14 mouse cellular contexts compared by ENCODE assay signal in genomic region chr4:131488246-131488645, GRCm38 (mm10).
DNase-seq lines count a peak whose midpoint lies in the region; ATAC-seq lines count a peak whose summit lies in the region.
"Had no signal": no experiment of that assay in that cellular context is flagged by ENCODE, and none has a peak within 500 bp of the region (broad histone marks: within the 10 kb centered on the region; RNA-seq: fewer than 3 reads in every experiment).

No protein-coding gene starts in this region.

- no peaks in the 10 kb centered on the region for H3K9me3 ChIP-seq in embryonic facial prominence, embryonic 12.5 days
- no peaks in the 10 kb centered on the region for H3K9me3 ChIP-seq in embryonic facial prominence, embryonic 10.5 days
- no peaks in the 10 kb centered on the region for H3K9me3 ChIP-seq in limb, embryonic 10.5 days (replicated peaks)
- H3K9me3 ChIP-seq: forebrain, embryonic 10.5 days; G1E; hindbrain, embryonic 15.5 days; midbrain, embryonic 15.5 days had no signal

- WGBS in embryonic facial prominence, embryonic 12.5 days: 27% methylated on average over 6 of the region's 6 CpGs
- 54% methylated on average over 6 of the region's 6 CpGs for WGBS in embryonic facial prominence, embryonic 10.5 days
- WGBS in limb, embryonic 10.5 days: 18% methylated on average over 6 of the region's 6 CpGs

- no peak for ATAC-seq in embryonic facial prominence, embryonic 12.5 days (ENCODE audit: insufficient number of reproducible peaks, insufficient read depth, low FRiP score, low TSS enrichment)
- no peak for ATAC-seq in megakaryocyte, adult 5-6 weeks (ENCODE audit: poor library complexity, severe bottlenecking)
- ATAC-seq: midbrain, embryonic 15.5 days had no signal

- no peak overlapping the region for H3K4me2 ChIP-seq in embryonic facial prominence, embryonic 12.5 days (replicated peaks)
- H3K4me2 ChIP-seq: hindbrain, embryonic 15.5 days; midbrain, embryonic 15.5 days had no signal

- no peak overlapping the region for H3K4me3 ChIP-seq in embryonic facial prominence, embryonic 12.5 days
- H3K4me3 ChIP-seq in embryonic facial prominence, embryonic 10.5 days: no peak overlapping the region
- no peak overlapping the region for H3K4me3 ChIP-seq in limb, embryonic 10.5 days
- H3K4me3 ChIP-seq: forebrain, embryonic 10.5 days; heart, adult 2 months; hindbrain, embryonic 15.5 days; midbrain, embryonic 15.5 days had no signal

- H3K9ac ChIP-seq in embryonic facial prominence, embryonic 12.5 days: no peak overlapping the region
- H3K9ac ChIP-seq: hindbrain, embryonic 15.5 days; midbrain, embryonic 15.5 days had no signal

- no peaks in the 10 kb centered on the region for H3K27me3 ChIP-seq in embryonic facial prominence, embryonic 12.5 days
- peaks cover 17% of the 10 kb centered on the region for H3K27me3 ChIP-seq in embryonic facial prominence, embryonic 10.5 days (replicated peaks; ENCODE audit: low read depth, poor library complexity, severe bottlenecking)
- H3K27me3 ChIP-seq in limb, embryonic 10.5 days (ENCODE audit: low read depth, poor library complexity, severe bottlenecking): peaks cover 9% of the 10 kb centered on the region
- H3K27me3 ChIP-seq: hindbrain, embryonic 15.5 days; midbrain, embryonic 15.5 days had no signal

- DNase-seq in embryonic facial prominence, embryonic 10.5 days (ENCODE audit: low spot score): no peak
- peak; percentile 77 for DNase-seq in brain, adult 2 months (ENCODE audit: low read depth, low spot score)
- DNase-seq in kidney, adult 11 months: peak; percentile 44
- DNase-seq in limb, embryonic 10.5 days (ENCODE audit: low spot score): no peak
- DNase-seq in left cerebral cortex, adult 11 months (ENCODE audit: low spot score): no peak
- DNase-seq in lung, postnatal 25 days (ENCODE audit: low spot score): no peak
- DNase-seq: lung, adult 2 months had no signal

- peaks cover 71% of the 10 kb centered on the region for H3K4me1 ChIP-seq in embryonic facial prominence, embryonic 12.5 days
- H3K4me1 ChIP-seq in embryonic facial prominence, embryonic 10.5 days: peaks cover 78% of the 10 kb centered on the region
- H3K4me1 ChIP-seq in limb, embryonic 10.5 days: peaks cover 77% of the 10 kb centered on the region

- H3K27ac ChIP-seq in embryonic facial prominence, embryonic 12.5 days: peak overlapping the region; percentile 50; the same call in 1 of the 2 replicates
- H3K27ac ChIP-seq in embryonic facial prominence, embryonic 10.5 days (replicated peaks): no peak overlapping the region
- H3K27ac ChIP-seq in limb, embryonic 10.5 days: peak overlapping the region; percentile 90
- H3K27ac ChIP-seq: forebrain, embryonic 10.5 days; heart, adult 2 months; hindbrain, embryonic 15.5 days; midbrain, embryonic 15.5 days had no signal

- no peaks in the 10 kb centered on the region for H3K36me3 ChIP-seq in embryonic facial prominence, embryonic 12.5 days
- no peaks in the 10 kb centered on the region for H3K36me3 ChIP-seq in embryonic facial prominence, embryonic 10.5 days (replicated peaks)
- no peaks in the 10 kb centered on the region for H3K36me3 ChIP-seq in limb, embryonic 10.5 days
- H3K36me3 ChIP-seq: forebrain, embryonic 10.5 days; G1E; hindbrain, embryonic 15.5 days; midbrain, embryonic 15.5 days had no signal

Comparison
In these comparisons a context has a peak if more than half of its experiments do, and no peak if none do; other contexts are left out.
1. DNase-seq: peak in brain, adult 2 months (single experiment) and kidney, adult 11 months (single experiment); none in embryonic facial prominence, embryonic 10.5 days (single experiment), limb, embryonic 10.5 days (single experiment), left cerebral cortex, adult 11 months (single experiment) and lung, postnatal 25 days (single experiment).